Comparison of ENCODE assay signal across 8 mouse cellular contexts in the genomic region with DNA sequence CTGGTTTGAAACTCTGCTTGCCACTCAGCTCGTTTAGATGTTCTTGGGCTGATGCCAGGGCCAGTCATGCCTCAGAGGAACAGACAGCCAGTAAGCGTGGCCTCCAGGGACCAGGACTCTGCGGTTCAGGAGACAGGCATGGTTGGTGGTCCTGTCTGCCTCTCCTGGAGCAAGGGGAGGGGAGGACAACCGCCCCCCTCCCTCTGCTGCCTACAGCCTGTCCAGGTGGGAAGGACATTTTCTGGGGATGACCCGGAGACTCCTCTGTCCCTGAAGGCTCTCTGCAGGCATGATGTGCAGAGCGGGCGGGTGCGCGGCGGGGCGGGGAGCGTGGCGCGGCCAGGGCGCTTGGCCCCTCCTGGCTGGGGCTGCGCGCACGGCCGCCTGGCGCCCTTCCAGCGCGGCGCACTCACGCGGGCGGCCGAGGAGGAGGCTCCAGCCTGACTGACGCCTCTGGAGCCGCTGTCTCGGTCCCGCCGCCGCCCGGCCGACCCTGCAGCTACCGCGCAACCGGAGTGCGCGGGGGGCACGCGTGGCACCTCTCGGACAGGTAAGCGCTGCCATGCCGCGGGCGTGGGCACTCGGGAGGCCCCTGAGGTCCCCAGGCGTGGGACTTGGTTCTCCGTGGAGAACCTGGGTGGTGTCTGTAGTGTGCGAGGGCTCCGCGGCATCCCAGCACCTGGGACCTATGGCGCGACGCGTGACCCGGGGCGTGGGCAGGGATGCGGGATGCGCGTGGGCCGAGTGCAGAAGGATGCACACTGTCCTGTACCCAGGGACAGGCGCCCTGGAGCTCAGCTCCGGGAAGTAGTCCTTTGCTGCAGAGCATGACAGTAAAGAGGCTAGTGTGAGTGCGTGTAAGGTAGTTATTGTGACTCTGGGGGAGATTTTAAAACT. TPM values are rescaled to one million over a fixed set of nuclear protein-coding genes. Genes with fewer than 3 reads are reported as not detected.
A peak's percentile ranks its signal among the peaks of the same experiment; 100 is the strongest.
DNase-seq lines count a peak whose midpoint lies in the region; ATAC-seq lines count a peak whose summit lies in the region.

A gene (plus strand): TSS at position 438 of the 897 bp plus-strand sequence.

- peak within 1 kb of the TSS; percentile 79 for H3K9ac ChIP-seq in hindbrain, embryonic 14.5 days

- H3K4me1 ChIP-seq in hindbrain, embryonic 14.5 days (replicated peaks; ENCODE audit: control insufficient read depth, insufficient read depth, low read length): peaks cover 13% of the 10 kb centered on the region

- ATAC-seq in hindbrain, embryonic 14.5 days (ENCODE audit: low FRiP score): peak; percentile 85
- no peak for ATAC-seq in monocyte, adult 5-6 weeks (replicated peaks; ENCODE audit: insufficient number of reproducible peaks, low FRiP score, low TSS enrichment, poor library complexity, severe bottlenecking)

- no peaks in the 10 kb centered on the region for H3K9me3 ChIP-seq in hindbrain, embryonic 14.5 days (ENCODE audit: control insufficient read depth, low read length)

- H3K27me3 ChIP-seq in hindbrain, embryonic 14.5 days (ENCODE audit: control insufficient read depth, insufficient read depth, low read length): peaks cover 10% of the 10 kb centered on the region; the same call in 1 of the 2 replicates

- H3K36me3 ChIP-seq in hindbrain, embryonic 14.5 days (replicated peaks; ENCODE audit: control insufficient read depth, insufficient read depth): peaks cover 11% of the 10 kb centered on the region

- WGBS in hindbrain, embryonic 14.5 days: under 1% methylated on average over 60 of the region's 66 CpGs

- peak; percentile 50 for DNase-seq in adipocyte (ENCODE audit: low spot score)
- peak; percentile 74 to 83 for DNase-seq in cerebellum, postnatal 25 days
- DNase-seq in gastrocnemius, adult 18-20 months (ENCODE audit: low spot score): peak; percentile 23
- peak; percentile 71 for DNase-seq in hindbrain, embryonic 14.5 days (ENCODE audit: low spot score)
- peak; percentile 66 to 67 for DNase-seq in left cerebral cortex, adult 18-20 months (ENCODE audit: low spot score in 2 of 2)
- peak; percentile 42 for DNase-seq in lung, postnatal 25 days (ENCODE audit: low spot score)
- peak; percentile 72 to 75 for DNase-seq in right cerebral cortex, postnatal 10 days (ENCODE audit: low spot score in 2 of 2)

- peak within 1 kb of the TSS; percentile 70 for H3K4me3 ChIP-seq in hindbrain, embryonic 14.5 days (replicated peaks; ENCODE audit: low read length)

- H3K4me2 ChIP-seq in hindbrain, embryonic 14.5 days (replicated peaks): peak within 1 kb of the TSS; percentile 100

- no peak within 1 kb of the TSS for H3K27ac ChIP-seq in hindbrain, embryonic 14.5 days

RNA-seq across cellular contexts. Expression of the gene that starts here (rescaled TPM):
- under 1 TPM; 0.18 to 0.28 TPM for total RNA-seq in gastrocnemius, adult 18-20 months (2021)
- 0.83 and 1.0 TPM in 2 replicates for polyA plus RNA-seq in hindbrain, embryonic 14.5 days (2014; fragmentation: Nextera tagmentation; extraction: Ambion mirVana)
- total RNA-seq in left cerebral cortex, adult 18-20 months (2021): 10 to 100 TPM in 1 of 2 experiments, 1 to 10 TPM in 1; 7.9 to 10.7 TPM
- not detected in 3 replicates for total RNA-seq in monocyte, adult 5-6 weeks (2017)

Comparison
In these comparisons a context has a peak if more than half of its experiments do, and no peak if none do; other contexts are left out.
1. Peak in DNase-seq in gastrocnemius, adult 18-20 months; RNA of the gene not detected or under 1 TPM.
2. DNase-seq: peak in every context shown above with its lines; median percentile 78 in cerebellum, postnatal 25 days; 74 in right cerebral cortex, postnatal 10 days; 71 in hindbrain, embryonic 14.5 days; 66 in left cerebral cortex, adult 18-20 months; 50 in adipocyte; 42 in lung, postnatal 25 days; 23 in gastrocnemius, adult 18-20 months.